Mouse (Mus musculus): ENCODE data around the gene Rnf20. TPM values are rescaled to one million over a fixed set of nuclear protein-coding genes. Genes with fewer than 3 reads are reported as not detected.

Rnf20 gene
- total RNA-seq, 2 experiments from 2014 or later = 27.7 to 28.6 TPM

DNA sequence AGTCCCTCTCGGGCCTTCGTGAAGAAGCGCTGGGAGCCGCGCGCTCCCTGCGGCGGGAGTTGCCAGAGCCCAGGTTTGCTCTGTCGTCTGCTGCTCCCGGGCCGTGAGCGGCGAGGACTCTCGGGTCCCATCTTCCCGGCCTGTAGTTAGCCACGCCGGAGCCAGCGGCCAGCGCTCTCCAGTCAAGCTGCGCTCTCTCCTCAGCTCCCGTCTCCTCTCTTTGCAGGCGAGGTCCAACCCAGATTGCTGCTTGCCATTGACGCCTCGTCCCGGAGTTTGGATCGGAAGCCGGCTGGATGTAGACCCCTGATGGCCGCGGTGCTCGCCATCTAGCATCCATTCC is 304 bp downstream of the Rnf20 start:
- intact Hi-C loops (cut with DNase I; ENCODE audit: low total_unique reads) = no loop called here
- DNase-seq = no peak

DNA sequence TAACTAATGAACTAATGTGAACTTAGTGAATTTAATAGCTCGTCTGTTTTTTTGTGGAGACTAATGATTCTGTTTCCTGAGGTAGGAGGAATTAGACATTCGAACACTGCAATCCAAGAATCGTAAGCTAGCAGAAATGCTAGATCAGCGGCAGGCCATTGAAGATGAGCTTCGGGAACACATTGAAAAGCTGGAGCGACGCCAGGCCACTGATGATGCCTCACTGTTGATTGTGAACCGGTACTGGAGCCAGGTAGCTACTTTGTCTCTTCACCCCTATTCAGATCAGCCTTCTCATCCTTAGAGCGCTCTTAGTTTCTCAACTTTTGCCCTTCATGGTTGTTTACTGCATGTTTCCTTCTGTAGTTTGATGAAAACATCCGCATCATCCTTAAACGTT is 6.0 kb downstream of the Rnf20 start:
- no peak for DNase-seq
- intact Hi-C loops (cut with DNase I; ENCODE audit: low total_unique reads) = no loop called here

DNA sequence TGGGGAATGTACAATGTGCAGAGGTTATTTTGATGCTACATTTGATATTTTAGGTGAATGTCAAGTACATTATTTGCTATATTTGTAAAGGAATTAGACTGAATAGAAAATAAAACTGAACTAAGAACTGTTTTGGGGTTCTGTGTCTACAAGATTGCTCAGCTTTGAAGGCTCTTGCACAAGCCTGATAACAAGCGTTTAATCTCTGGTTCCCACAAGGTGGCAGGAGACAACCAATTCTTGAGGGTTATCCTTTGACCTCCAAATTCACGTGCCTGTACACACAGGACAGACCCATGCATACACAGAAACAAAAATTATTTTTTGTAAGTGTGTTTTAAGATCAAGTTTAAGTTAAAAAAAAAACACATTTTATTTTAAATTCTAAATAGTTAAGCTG is 8.1 kb downstream of the Rnf20 start:
- intact Hi-C loops (cut with DNase I; ENCODE audit: low total_unique reads) = no loop called here
- no peak for DNase-seq

DNA sequence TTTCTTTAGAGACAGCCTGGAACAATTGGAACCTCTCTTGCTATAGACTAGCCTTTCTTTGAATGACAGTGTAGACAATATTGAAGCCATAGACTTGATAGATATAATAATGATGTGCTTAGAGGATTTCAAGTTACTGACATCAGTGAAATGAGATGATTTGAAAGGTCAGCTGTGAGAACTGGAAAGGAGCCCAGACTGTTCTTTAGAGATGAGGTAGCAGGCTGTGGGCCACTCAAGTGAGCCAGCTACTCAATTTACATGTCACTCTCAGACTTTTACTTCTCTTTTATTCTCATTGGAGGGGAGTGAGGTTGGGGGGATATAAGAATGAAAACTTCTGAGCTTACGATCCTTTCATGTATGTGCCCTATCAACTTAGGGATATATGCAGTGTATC is 27.6 kb downstream of the Rnf20 start:
- intact Hi-C loops (cut with DNase I; ENCODE audit: low total_unique reads) = no loop called here
- DNase-seq = no peak

DNA sequence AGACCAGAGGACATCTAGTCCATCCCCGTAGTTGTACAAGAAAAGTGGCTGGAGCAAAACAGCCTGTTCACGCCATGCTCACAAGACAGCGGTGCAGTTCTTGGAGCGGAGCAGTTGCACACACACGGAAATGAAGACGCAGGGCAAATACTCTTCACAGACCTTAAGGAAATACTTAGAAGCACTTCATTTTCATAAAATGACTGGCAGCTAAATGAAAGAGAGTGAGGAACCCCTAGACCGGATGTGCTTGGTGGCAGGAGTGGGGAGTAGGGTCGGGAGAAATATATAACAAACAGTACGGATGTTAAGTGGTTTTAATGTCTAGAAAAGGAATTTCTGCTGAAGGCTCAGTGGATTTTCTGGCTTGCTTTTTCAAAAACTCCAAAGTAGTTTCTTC is 29.9 kb downstream of the Rnf20 start:
- no peak for DNase-seq
- intact Hi-C loops (cut with DNase I; ENCODE audit: low total_unique reads) = no loop called here

DNA sequence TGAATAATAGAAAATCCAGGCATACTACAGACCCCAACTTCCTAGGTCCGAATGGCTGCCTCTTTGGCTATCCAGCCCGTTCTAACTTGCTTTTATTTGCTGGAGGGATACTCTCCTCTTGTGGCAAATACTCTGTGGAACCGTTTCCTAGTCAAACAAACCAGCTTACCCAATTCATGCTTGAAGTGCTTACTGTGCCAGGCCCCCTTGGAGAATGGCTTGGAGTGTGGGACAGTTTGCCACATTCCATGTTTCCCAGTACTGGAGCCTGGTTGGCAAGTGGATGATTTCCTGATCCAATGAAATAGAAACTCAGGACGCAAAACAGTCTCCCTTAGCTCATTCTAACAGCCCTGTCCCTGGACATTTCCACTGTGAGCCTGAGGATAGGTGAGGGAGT is 30.4 kb downstream of the Rnf20 start:
- intact Hi-C loops (cut with DNase I; ENCODE audit: low total_unique reads) = no loop called here
- no peak for DNase-seq

DNA sequence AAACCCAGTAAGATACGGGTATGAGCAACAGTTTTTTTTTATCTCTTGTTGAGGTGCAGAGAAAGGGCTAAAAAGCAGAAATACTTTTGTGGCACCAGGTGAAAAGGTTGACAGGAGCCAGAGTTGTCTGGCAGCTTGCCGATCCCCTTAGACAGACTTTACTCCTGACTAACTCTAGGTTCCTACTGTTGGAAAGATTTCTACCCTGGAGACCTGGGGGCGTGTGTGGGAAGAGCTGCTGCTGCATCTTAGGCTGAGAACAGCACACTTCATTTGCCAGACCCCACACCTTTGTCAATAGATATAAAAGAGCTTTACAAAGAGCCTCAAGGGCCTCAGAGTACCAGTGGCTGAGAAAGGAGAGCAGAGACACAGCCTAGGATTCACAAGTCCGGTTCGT is 33.0 kb downstream of the Rnf20 start:
- intact Hi-C loops (cut with DNase I; ENCODE audit: low total_unique reads) = no loop called here
- DNase-seq = no peak

DNA sequence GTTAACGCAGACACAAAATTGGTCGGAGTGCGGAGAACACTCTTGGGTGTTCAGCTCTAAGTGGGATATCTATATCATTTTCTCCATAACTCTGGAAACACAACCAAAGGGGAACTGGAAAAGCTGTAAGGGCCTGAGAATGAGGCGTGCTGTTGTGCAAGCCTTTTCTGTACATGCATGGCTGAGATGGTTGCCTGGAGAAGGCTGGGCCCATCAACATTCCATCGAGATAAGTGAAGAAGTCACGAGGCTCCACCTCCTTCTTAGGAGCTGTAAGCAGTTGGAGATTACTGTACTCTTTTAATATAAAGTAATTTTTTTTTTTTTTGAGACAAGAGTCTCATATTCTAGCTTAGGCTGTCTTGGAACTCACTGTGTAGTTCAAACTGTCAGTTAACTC is 44.3 kb downstream of the Rnf20 start:
- DNase-seq = no peak
- intact Hi-C loops (cut with DNase I; ENCODE audit: low total_unique reads) = no loop called here

DNA sequence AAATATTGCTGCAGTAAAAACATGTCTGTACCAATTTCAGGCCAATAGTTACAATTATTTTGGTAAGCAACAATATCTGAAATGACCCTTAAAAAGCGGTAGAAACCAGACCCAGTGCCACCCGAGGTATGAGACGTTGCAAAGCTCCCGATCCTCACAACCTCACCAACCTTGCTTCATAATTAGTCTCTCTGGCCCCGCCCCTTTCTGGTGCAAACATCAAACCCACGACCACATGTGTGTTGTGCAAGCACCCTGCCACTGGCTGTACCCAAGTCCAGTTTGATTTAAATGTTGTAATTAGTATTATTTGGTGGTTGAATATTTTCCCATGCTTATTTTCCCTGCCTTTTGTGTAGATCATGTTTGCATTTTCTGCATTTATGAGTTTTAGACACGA is 45.0 kb downstream of the Rnf20 start:
- DNase-seq = no peak
- intact Hi-C loops (cut with DNase I; ENCODE audit: low total_unique reads) = no loop called here

DNA sequence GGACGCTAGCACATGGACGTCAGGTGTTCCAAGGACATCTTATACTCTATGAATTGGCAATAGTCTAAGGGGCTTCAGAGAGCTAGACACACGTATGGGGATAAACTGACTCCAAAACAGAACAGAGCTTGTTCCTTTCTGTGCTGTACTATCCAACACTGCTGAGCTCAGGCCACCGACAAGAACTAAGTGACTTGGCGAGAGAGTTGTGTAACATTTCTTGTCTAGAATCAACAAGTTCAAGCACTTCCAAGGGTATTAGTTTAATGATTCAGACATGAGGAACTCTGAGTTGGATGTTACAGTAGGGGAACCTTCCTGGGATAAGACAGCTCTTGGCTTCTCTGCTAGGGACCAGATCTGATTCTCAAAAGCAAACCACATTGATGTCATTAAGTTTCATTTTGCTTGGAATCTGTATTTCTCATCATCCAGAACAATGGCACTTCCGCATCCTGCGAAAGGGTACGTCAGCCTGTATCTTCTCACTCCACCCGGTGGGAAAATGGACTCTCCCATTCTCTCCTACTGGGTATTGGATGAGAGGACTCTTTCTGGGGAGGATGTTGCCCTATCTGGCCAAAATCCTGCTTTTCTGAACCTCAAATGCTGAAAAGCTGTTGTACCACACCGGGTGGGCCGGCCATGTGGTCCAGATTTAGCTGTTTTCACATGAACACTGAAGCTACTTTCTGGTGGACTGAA is 48.5 kb downstream of the Rnf20 start:
- DNase-seq = no peak
- intact Hi-C loops (cut with DNase I; ENCODE audit: low total_unique reads) = no loop called here

DNA sequence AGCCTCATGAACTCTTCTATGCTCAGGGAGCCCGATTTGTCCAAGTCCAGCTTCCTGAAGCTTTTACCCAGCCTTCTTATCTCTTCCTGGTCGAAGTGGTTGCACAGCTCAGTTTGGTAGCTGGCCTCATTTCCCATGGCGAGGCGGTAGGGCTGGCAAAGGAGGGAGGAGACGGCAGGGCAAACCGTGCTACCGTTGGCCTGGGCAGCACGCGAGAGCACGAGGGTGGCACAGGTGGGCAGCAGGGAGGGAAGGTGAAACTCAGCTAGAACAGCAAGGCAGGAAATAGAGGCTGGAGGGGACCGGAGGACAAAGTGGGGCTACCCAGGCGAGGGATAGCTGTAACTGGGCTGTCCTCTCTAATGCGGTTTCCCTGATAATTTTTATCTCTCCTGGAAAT is 50.0 kb downstream of the Rnf20 start, which contains the start of gene Ppp3r2:
TSS of gene Ppp3r2 (minus strand) at position 213 of the 400 bp plus-strand sequence.
- intact Hi-C loops (cut with DNase I; ENCODE audit: low total_unique reads) = no loop called here
- DNase-seq = no peak

DNA sequence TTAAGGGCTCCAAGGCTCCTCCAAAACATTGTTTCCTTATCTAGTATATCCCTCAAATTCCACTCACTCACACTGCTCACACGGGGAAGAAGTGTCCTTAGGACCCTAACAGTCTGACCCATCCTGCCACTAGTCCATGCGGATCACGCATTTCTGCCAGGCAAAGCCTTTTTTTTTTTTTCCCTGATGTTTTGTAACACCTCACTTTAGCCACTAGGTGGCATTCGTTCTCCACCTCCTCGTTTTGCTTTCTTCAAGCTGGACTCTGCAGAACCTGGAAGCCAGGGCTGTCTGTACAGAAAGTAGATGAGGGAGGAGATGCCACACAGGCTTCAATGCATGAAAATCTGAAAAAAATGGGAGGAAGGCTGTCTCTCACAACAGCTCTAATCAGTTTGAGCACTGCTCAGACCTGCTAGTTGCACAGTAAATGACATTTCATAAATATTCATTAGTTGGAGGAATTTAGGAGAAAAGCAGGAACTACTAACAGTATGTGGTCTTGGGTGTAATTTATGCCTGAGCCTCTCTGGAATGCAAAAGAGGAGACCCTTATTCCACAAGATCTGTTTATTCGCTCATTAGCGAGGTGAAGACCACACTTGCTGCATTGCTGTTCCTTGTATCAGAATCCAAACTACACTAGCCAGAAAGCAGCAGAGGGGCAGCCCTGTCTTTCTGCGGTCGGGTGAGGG is 56.9 kb downstream of the Rnf20 start:
- peak; percentile 12 for DNase-seq
- intact Hi-C loops (cut with DNase I; ENCODE audit: low total_unique reads) = no loop called here

DNA sequence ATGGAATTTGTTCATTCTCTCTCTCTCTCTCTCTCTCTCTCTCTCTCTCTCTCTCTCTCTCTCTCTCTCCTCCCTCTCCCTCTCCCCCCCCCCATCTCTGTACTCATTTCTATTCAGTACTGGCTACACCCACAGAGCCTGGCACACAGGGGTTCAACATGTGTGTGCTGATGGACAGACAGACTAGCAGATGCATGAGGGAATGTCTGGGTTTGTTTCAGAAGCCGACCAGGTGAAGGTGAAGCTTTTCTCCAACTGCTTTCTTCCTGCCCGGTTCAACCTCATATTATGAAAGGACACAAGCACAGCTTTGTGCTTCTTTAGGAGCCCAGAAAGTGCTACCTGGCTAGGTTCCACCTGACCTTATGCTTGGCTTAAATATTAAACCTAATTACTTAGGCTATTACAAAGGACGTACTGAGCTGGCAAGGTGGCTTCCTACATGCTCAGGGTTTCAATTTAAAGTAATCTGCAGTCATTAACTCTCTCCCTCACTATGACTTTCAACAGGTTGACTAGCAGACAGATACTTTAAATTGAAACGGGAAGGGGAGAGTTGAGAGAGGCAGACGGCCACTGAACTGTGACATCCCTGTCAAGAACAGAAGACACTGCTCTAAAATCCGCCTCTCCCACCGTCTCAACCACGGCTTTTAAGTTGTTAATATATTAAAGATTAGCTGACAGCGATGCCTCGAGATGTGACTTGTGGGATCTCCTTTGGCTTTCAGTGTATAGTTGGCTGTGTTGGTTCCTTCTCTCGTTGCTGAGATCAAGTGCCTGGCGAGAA is 59.8 kb downstream of the Rnf20 start:
- DNase-seq = no peak
- intact Hi-C loops (cut with DNase I; ENCODE audit: low total_unique reads) = no loop called here

Other genes with a start within 250 kb of the Rnf20 start
- not detected for gene Acnat2, start 223.9 kb upstream of the Rnf20 start, total RNA-seq (2021)
- gene Acnat1, start 158.1 kb upstream of the Rnf20 start, total RNA-seq (2021) = not detected
- under 1 TPM in 1 of 2 experiments, not detected in 1; 0.18 TPM for gene Baat, start 125.4 kb upstream of the Rnf20 start, total RNA-seq (2021)
- 10 to 100 TPM; 29.9 to 32.0 TPM for gene Mrpl50, start 110.9 kb upstream of the Rnf20 start, total RNA-seq (2021)
- gene Zfp189, start 110.8 kb upstream of the Rnf20 start, total RNA-seq (2021) = 1 to 10 TPM; 3.0 to 3.8 TPM
- not detected for gene Aldob, start 82.5 kb upstream of the Rnf20 start, total RNA-seq (2021)
- 10 to 100 TPM; 34.9 to 35.5 TPM for gene Tmem246, start 34.1 kb upstream of the Rnf20 start, total RNA-seq (2021)
- gene Ppp3r2, start 50.0 kb downstream of the Rnf20 start, total RNA-seq (2021) = not detected
- under 1 TPM; 0.62 to 0.64 TPM for gene Grin3a, start 213.7 kb downstream of the Rnf20 start, total RNA-seq (2021)

Data from gastrocnemius, postnatal 14 days (tissue).